Mouse (Mus musculus) limb, embryonic 14.5 days (tissue): ENCODE measurements around the gene Cfap299. TPM values are rescaled to one million over a fixed set of nuclear protein-coding genes. Genes with fewer than 3 reads are reported as not detected.

ENCODE experiments used
- ATAC-seq: fragments of 200-750 bp; cut with Nextera tagmentation; 2 replicates; pipeline ENCODE4 v1.8.0; 2017; ENCODE audit warnings: low read depth, moderate number of reproducible peaks, moderate TSS enrichment; ENCODE audit not compliant: low FRiP score
- DNase-seq: peaks from one replicate; pipeline ENCODE4 v3.0.0-alpha.2; 2015; ENCODE audit warnings: low spot score
- H3K27ac ChIP-seq: fragments of 300-500 bp; sonication (generic); replicated peaks from 2 replicates; pipeline ENCODE4 v1.5.1; 2014; ENCODE audit warnings: low read depth, mild to moderate bottlenecking, low read length, moderate library complexity, mixed read lengths
- H3K27me3 ChIP-seq: fragments of 300-500 bp; sonication (generic); 2 replicates; pipeline ENCODE4 v1.6.1; 2014; ENCODE audit warnings: low read length, mixed read lengths; ENCODE audit not compliant: control insufficient read depth, insufficient read depth
- H3K36me3 ChIP-seq: fragments of 300-500 bp; sonication (generic); 2 replicates; pipeline ENCODE4 v1.6.1; 2014; ENCODE audit warnings: mild to moderate bottlenecking, low read length, moderate library complexity, mixed read lengths; ENCODE audit not compliant: control insufficient read depth, insufficient read depth
- H3K4me1 ChIP-seq: fragments of 300-500 bp; sonication (generic); 2 replicates; pipeline ENCODE4 v1.6.1; 2014; ENCODE audit warnings: antibody characterized with exemption, low read length, mixed read lengths; ENCODE audit not compliant: control insufficient read depth, insufficient read depth
- H3K4me2 ChIP-seq: fragments of 300-500 bp; sonication (generic); replicated peaks from 2 replicates; pipeline ENCODE4 v1.6.1; 2014; ENCODE audit warnings: low read depth, mild to moderate bottlenecking, low read length, moderate library complexity; ENCODE audit not compliant: severe bottlenecking
- H3K4me3 ChIP-seq: fragments of 300-500 bp; sonication (generic); replicated peaks from 2 replicates; pipeline ENCODE4 v1.5.1; 2014; ENCODE audit warnings: low read length
- H3K9ac ChIP-seq: fragments of 300-500 bp; sonication (generic); 2 replicates; pipeline ENCODE4 v1.6.1; 2014; ENCODE audit warnings: mild to moderate bottlenecking, low read depth, low read length, moderate library complexity; ENCODE audit not compliant: severe bottlenecking
- H3K9me3 ChIP-seq: fragments of 300-500 bp; sonication (generic); 2 replicates; pipeline ENCODE4 v1.6.1; 2016; ENCODE audit warnings: low read length; ENCODE audit not compliant: control insufficient read depth
- POLR2A ChIP-seq: fragments of 200-500 bp; IDR thresholded peaks from 2 replicates; pipeline ENCODE4 v1.8.0; 2012; ENCODE audit warnings: inconsistent platforms, mild to moderate bottlenecking, moderate library complexity, borderline replicate concordance; ENCODE audit not compliant: insufficient read depth, insufficient read length; ENCODE audit errors: extremely low read depth
- WGBS: fragments of 180-500 bp; shearing (Covaris S2); extraction: QIAGEN DNeasy Blood & Tissue Kit; methylation state at CpG from one replicate; pipeline ENCODE4 v1.1.7; 2014; 5-methylcytosine and 5-hydroxymethylcytosine counted together
- polyA plus RNA-seq, 2 experiments: library from polyadenylated mRNA; depleted of rRNA in 1 of 2; stranded (reverse) in 1 of 2; unstranded in 1 of 2; fragments of >200 nt; fragmentation: Nextera tagmentation in 1 of 2; extraction: Ambion mirVana in 1 of 2; gene quantifications; 2 replicates each; pipeline versions ENCODE4 v1.2.1 to v1.2.3; 2012 to 2014

Gene Cfap299
- polyA plus RNA-seq, 2 experiments = 0.15 to 0.74 TPM

- H3K36me3 ChIP-seq = no peaks in the 10 kb centered on the region
- H3K27me3 ChIP-seq = no peaks in the 10 kb centered on the region
- WGBS = 85% methylated on average over 12 of the region's 12 CpGs
- H3K4me1 ChIP-seq = no peaks in the 10 kb centered on the region
- no peak overlapping the region for H3K27ac ChIP-seq
- H3K9ac ChIP-seq = no peak overlapping the region
- ATAC-seq (no peak), DNase-seq (no peak)
- H3K9me3 ChIP-seq = no peaks in the 10 kb centered on the region
- no peak overlapping the region for H3K4me3 ChIP-seq
- no peak overlapping the region for H3K4me2 ChIP-seq
- no peak for TF ChIP-seq POLR2A
These were observed 117.8 kb downstream of the Cfap299 start for GRCm38 (mm10) chr5:98446771-98447462.

DNA sequence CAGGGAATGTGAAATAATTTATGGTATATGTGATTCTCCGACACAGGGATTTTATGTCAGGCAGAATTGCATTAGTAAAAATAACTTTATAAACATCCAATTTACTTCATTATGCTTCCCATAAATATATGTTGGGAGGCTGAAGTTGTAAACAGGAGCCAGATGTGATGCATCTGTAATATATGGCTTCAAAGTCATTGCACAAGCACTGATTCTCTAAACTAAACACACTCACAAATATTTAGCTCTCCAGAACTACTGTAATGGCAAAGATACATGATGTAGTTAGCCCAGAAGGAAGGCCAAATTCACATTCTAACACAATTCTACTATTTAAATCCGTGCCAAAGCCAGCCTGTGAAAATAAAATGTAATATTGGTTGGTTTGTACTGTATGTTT, 120.8 kb downstream of the Cfap299 start:
- no peak for TF ChIP-seq POLR2A
- no peak for ATAC-seq
- WGBS = 68% methylated on average over 2 of the region's 2 CpGs

GRCm38 (mm10) chr5:98466882-98467535, 137.9 kb downstream of the Cfap299 start:
- Histone ChIP-seq H3K4me1 (no peaks in the 10 kb centered on the region), H3K27me3 (no peaks in the 10 kb centered on the region), H3K27ac (no peak overlapping the region), H3K4me2 (no peak overlapping the region), H3K9ac (no peak overlapping the region), H3K4me3 (no peak overlapping the region), H3K36me3 (no peaks in the 10 kb centered on the region), H3K9me3 (no peaks in the 10 kb centered on the region)
- ATAC-seq = no peak
- TF ChIP-seq POLR2A = no peak
- DNase-seq = no peak
- WGBS = 37% methylated on average over 4 of the region's 4 CpGs

More for the DNA sequence above, 120.8 kb downstream of the Cfap299 start:
- H3K36me3 ChIP-seq = no peaks in the 10 kb centered on the region
- no peaks in the 10 kb centered on the region for H3K4me1 ChIP-seq
- no peak overlapping the region for H3K4me3 ChIP-seq
- DNase-seq = no peak
- no peak overlapping the region for H3K9ac ChIP-seq
- no peak overlapping the region for H3K4me2 ChIP-seq
- no peaks in the 10 kb centered on the region for H3K9me3 ChIP-seq
- no peak overlapping the region for H3K27ac ChIP-seq
- H3K27me3 ChIP-seq = no peaks in the 10 kb centered on the region

DNA sequence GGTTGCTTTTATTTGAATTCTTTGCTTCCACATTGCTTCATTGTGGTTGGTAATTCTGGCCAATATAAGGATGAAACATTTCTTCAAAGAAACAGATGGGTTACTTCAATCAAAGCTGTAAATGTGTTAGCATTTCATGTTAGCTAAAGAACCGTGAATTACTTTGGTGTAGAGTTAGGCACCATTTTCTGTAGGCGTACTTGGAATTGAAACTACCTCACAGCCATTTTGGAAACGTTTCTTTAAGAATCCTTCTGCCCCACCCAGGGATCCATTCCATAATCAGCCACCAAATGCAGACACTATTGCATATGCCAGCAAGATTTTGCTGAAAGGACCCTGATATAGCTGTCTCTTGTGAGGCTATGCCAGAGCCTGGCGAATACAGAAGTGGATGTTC, 140.9 kb downstream of the Cfap299 start:
- DNase-seq = no peak
- WGBS = 77% methylated on average over 4 of the region's 4 CpGs
- Histone ChIP-seq H3K4me1 (no peaks in the 10 kb centered on the region), H3K4me3 (no peak overlapping the region), H3K27ac (no peak overlapping the region), H3K4me2 (no peak overlapping the region), H3K36me3 (no peaks in the 10 kb centered on the region), H3K9ac (no peak overlapping the region), H3K27me3 (no peaks in the 10 kb centered on the region), H3K9me3 (no peaks in the 10 kb centered on the region)
- no peak for TF ChIP-seq POLR2A
- no peak for ATAC-seq

GRCm38 (mm10) chr5:98476539-98476938, 147.4 kb downstream of the Cfap299 start:
- no peak for DNase-seq
- no peak overlapping the region for H3K9ac ChIP-seq
- no peak overlapping the region for H3K4me2 ChIP-seq
- 84% methylated on average over 3 of the region's 3 CpGs for WGBS
- H3K4me1 ChIP-seq = peaks cover 3% of the 10 kb centered on the region; the same call in 1 of the 2 replicates
- no peak for TF ChIP-seq POLR2A
- H3K36me3 ChIP-seq = no peaks in the 10 kb centered on the region
- no peak overlapping the region for H3K27ac ChIP-seq
- no peaks in the 10 kb centered on the region for H3K27me3 ChIP-seq
- no peak for ATAC-seq
- no peak overlapping the region for H3K4me3 ChIP-seq
- no peaks in the 10 kb centered on the region for H3K9me3 ChIP-seq
